Mouse (Mus musculus) C2C12 (cell line): ENCODE data around the gene Obox6. TPM values are rescaled to one million over a fixed set of nuclear protein-coding genes. Genes with fewer than 3 reads are reported as not detected.

ENCODE experiments used
- H3K27me3 ChIP-seq: one replicate; pipeline ENCODE4 v1.6.1; 2011; ENCODE audit not compliant: control insufficient read depth, insufficient read depth, insufficient read length
- H3K36me3 ChIP-seq: one replicate; pipeline ENCODE4 v1.6.1; 2011; ENCODE audit not compliant: control insufficient read depth, insufficient read depth
- H3K4me3 ChIP-seq: one replicate; pipeline ENCODE4 v1.5.1; 2011; ENCODE audit warnings: mild to moderate bottlenecking, control low read depth; ENCODE audit not compliant: poor library complexity, insufficient read depth, severe bottlenecking
- H3K79me2 ChIP-seq: one replicate; pipeline ENCODE4 v1.6.1; 2011; ENCODE audit not compliant: control insufficient read depth, insufficient read depth
- H3K79me3 ChIP-seq: one replicate; pipeline ENCODE4 v1.6.1; 2011; ENCODE audit warnings: low read depth, control low read depth
- H3ac ChIP-seq: one replicate; pipeline ENCODE3; 2011; ENCODE audit warnings: low read depth; ENCODE audit not compliant: control insufficient read depth, insufficient read length
- CEBPB ChIP-seq: IDR thresholded peaks from one replicate; pipeline ENCODE4 v1.6.1; 2011; ENCODE audit warnings: low read depth, mild to moderate bottlenecking, control low read depth, moderate library complexity
- CTCF ChIP-seq: IDR thresholded peaks from one replicate; pipeline ENCODE4 v1.5.1; 2011; ENCODE audit not compliant: control insufficient read depth, insufficient read depth, insufficient read length
- FOSL1 ChIP-seq: IDR thresholded peaks from one replicate; pipeline ENCODE4 v1.8.0; 2011; ENCODE audit warnings: mild to moderate bottlenecking, low read length; ENCODE audit not compliant: poor library complexity, insufficient read depth, severe bottlenecking
- MAX ChIP-seq: IDR thresholded peaks from one replicate; pipeline ENCODE4 v1.6.1; 2011; ENCODE audit warnings: mild to moderate bottlenecking, control low read depth
- MYOD1 ChIP-seq: IDR thresholded peaks from one replicate; pipeline ENCODE4 v1.6.1; 2011; ENCODE audit warnings: low read depth; ENCODE audit not compliant: control insufficient read depth, insufficient read length
- MYOG ChIP-seq: IDR thresholded peaks from one replicate; pipeline ENCODE4 v1.6.1; 2011; ENCODE audit not compliant: control insufficient read depth, insufficient read length; ENCODE audit errors: extremely low read depth
- USF1 ChIP-seq: IDR thresholded peaks from one replicate; pipeline ENCODE4 v1.6.1; 2011; ENCODE audit warnings: low read depth, mild to moderate bottlenecking, control low read depth, moderate library complexity
- polyA plus RNA-seq: library from polyadenylated mRNA; unstranded; fragments of >200 nt; fragmentation: generic; extraction: Trizol; gene quantifications from one replicate; pipeline ENCODE4 v1.2.1, GENCODE M21; 2012; ENCODE audit warnings: missing spikeins

Obox6 gene
- polyA plus RNA-seq, 1 experiment: not detected

DNA sequence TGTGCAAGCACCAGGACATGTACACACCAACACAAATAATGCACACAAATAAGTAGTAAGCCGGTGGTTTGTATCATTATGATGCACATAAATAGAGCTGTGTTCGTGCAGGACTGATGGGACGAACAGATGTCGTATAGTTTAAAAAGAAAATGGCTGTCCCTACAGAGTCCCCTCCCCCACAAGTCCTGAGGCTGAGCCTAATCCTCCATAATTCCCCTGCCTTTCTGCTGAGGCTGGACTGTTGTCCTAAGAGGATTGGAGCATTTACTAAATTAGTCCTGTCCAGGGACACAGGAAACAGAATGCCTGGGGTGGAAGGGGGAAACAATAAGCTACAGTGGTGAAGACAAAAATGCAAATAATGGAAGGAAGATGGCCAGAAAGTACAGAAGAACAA, 24.6 kb upstream of the Obox6 start:
- Histone ChIP-seq H3ac (no peak overlapping the region), H3K36me3 (no peaks in the 10 kb centered on the region), H3K79me3 (no peaks in the 10 kb centered on the region), H3K4me3 (no peak overlapping the region), H3K27me3 (no peaks in the 10 kb centered on the region), H3K79me2 (no peaks in the 10 kb centered on the region)
- TF ChIP-seq FOSL1: no peak
- no peak for TF ChIP-seq CTCF
- TF ChIP-seq MYOD1: no peak
- TF ChIP-seq MYOG: no peak
- TF ChIP-seq USF1: no peak
- TF ChIP-seq MAX: no peak
- TF ChIP-seq CEBPB: no peak

DNA sequence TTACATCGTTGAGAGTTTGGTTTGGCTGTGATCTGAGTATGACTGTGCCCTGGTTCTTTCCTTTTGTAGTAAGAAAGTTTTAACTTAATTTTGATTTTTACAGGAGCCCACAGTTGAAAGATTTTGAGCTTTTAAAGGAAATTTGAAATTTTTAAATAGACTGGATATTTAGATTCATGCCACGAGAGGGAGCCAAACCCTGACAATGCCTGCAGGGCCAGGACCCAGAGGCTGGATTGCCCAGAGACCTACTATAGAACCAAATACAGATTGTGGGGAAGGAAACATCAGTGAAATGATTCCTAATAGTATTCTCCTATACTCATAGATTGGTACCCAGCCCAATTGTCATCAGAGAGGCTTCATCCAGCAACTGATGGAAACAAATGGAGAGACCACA, 20.2 kb upstream of the Obox6 start:
- H3ac ChIP-seq: no peak overlapping the region
- H3K36me3 ChIP-seq: no peaks in the 10 kb centered on the region
- H3K79me3 ChIP-seq: no peaks in the 10 kb centered on the region
- H3K79me2 ChIP-seq: no peaks in the 10 kb centered on the region
- no peak overlapping the region for H3K4me3 ChIP-seq
- H3K27me3 ChIP-seq: no peaks in the 10 kb centered on the region
- no peak for TF ChIP-seq MYOD1
- TF ChIP-seq MYOG: no peak
- TF ChIP-seq CEBPB: no peak
- no peak for TF ChIP-seq MAX
- no peak for TF ChIP-seq FOSL1
- no peak for TF ChIP-seq CTCF
- no peak for TF ChIP-seq USF1

Other genes starting within 250 kb of the Obox6 start
- gene Obox3, start 199.8 kb downstream of the Obox6 start, polyA plus RNA-seq: not detected
- not detected for gene Obox5, start 89.5 kb downstream of the Obox6 start, polyA plus RNA-seq
- gene Crx, start 40.3 kb upstream of the Obox6 start, polyA plus RNA-seq: not detected
- not detected for gene Crxos, start 42.9 kb upstream of the Obox6 start, polyA plus RNA-seq
- gene Selenow, start 82.7 kb upstream of the Obox6 start, polyA plus RNA-seq: 423 TPM
- gene Nop53, start 106.4 kb upstream of the Obox6 start, polyA plus RNA-seq: 228 TPM
- 98.7 TPM for gene Ehd2, start 127.9 kb upstream of the Obox6 start, polyA plus RNA-seq
- gene Bicra, start 208.2 kb upstream of the Obox6 start, polyA plus RNA-seq: 4.3 TPM
- not detected for gene Zfp541, start 222.1 kb upstream of the Obox6 start, polyA plus RNA-seq